Mouse (Mus musculus) limb, embryonic 12.5 days (tissue): ENCODE data around the gene Plch1. TPM values are rescaled to one million over a fixed set of nuclear protein-coding genes. Genes with fewer than 3 reads are reported as not detected.

Source experiments
- ATAC-seq: fragments of 200-750 bp; cut with Nextera tagmentation; 2 replicates; pipeline ENCODE4 v1.8.0; 2017; ENCODE audit warnings: low read depth, moderate TSS enrichment; ENCODE audit not compliant: insufficient number of reproducible peaks, insufficient read depth, low FRiP score, low TSS enrichment
- H3K27ac ChIP-seq: fragments of 300-500 bp; sonication (generic); 2 replicates; pipeline ENCODE4 v1.5.1; 2016; ENCODE audit warnings: mild to moderate bottlenecking, moderate library complexity
- H3K27me3 ChIP-seq: fragments of 300-500 bp; sonication (generic); 2 replicates; pipeline ENCODE4 v1.6.1; 2016; ENCODE audit warnings: mild to moderate bottlenecking, moderate library complexity
- H3K36me3 ChIP-seq: fragments of 300-500 bp; sonication (generic); 2 replicates; pipeline ENCODE4 v1.6.1; 2016; ENCODE audit warnings: mild to moderate bottlenecking, moderate library complexity
- H3K4me1 ChIP-seq: fragments of 300-500 bp; sonication (generic); replicated peaks from 2 replicates; pipeline ENCODE4 v1.6.1; 2016
- H3K4me2 ChIP-seq: fragments of 300-500 bp; sonication (generic); 2 replicates; pipeline ENCODE4 v1.6.1; 2016; ENCODE audit warnings: mild to moderate bottlenecking, moderate library complexity
- H3K4me3 ChIP-seq: fragments of 300-500 bp; sonication (generic); replicated peaks from 2 replicates; pipeline ENCODE4 v1.5.1; 2016; ENCODE audit warnings: mild to moderate bottlenecking
- H3K9ac ChIP-seq: fragments of 300-500 bp; sonication (generic); replicated peaks from 2 replicates; pipeline ENCODE4 v1.6.1; 2016; ENCODE audit warnings: mild to moderate bottlenecking, moderate library complexity
- H3K9me3 ChIP-seq: fragments of 300-500 bp; sonication (generic); 2 replicates; pipeline ENCODE4 v1.6.1; 2016; ENCODE audit warnings: mild to moderate bottlenecking, moderate library complexity
- WGBS: fragments of 180-500 bp; shearing (Covaris S2); methylation state at CpG from one replicate; pipeline ENCODE4 v1.1.7; 2016; 5-methylcytosine and 5-hydroxymethylcytosine counted together
- polyA plus RNA-seq: library from polyadenylated mRNA; unstranded; fragments of >200 nt; fragmentation: Nextera tagmentation; extraction: Ambion mirVana; gene quantifications from 2 replicates; pipeline ENCODE4 v1.2.1, GENCODE M21; 2016

Plch1 gene
- 1.5 and 2.0 TPM in 2 replicates for polyA plus RNA-seq

- peaks cover 6% of the 10 kb centered on the region for H3K4me1 ChIP-seq
- no peaks in the 10 kb centered on the region for H3K9me3 ChIP-seq
- H3K27ac ChIP-seq, result no peak within 1 kb of the TSS
- H3K27me3 ChIP-seq, result peaks cover 16% of the 10 kb centered on the region
- H3K4me3 ChIP-seq, result peak within 1 kb of the TSS; percentile 60
- under 1% methylated on average over 12 of the region's 12 CpGs for WGBS
- peak within 1 kb of the TSS; percentile 100 for H3K4me2 ChIP-seq
- no peaks in the 10 kb centered on the region for H3K36me3 ChIP-seq
- ATAC-seq, result peak; percentile 60
- peak within 1 kb of the TSS; percentile 53 for H3K9ac ChIP-seq
Observed at GRCm38 (mm10) chr3:63899309-63899695, at the start of gene Plch1. Gene Plch1, minus strand, starts transcription at chr3:63899472.

- H3K36me3 ChIP-seq, result peaks cover 18% of the 10 kb centered on the region
- H3K4me2 ChIP-seq, result no peak overlapping the region
- no peaks in the 10 kb centered on the region for H3K4me1 ChIP-seq
- no peak overlapping the region for H3K4me3 ChIP-seq
- H3K27me3 ChIP-seq, result no peaks in the 10 kb centered on the region
- H3K9me3 ChIP-seq, result no peaks in the 10 kb centered on the region
- no peak overlapping the region for H3K9ac ChIP-seq
- no peak overlapping the region for H3K27ac ChIP-seq
- WGBS, result 86% methylated on average over 2 of the region's 2 CpGs
- no peak for ATAC-seq
Observed at GRCm38 (mm10) chr3:63941204-63941850, 42.1 kb upstream of the Plch1 start.

DNA sequence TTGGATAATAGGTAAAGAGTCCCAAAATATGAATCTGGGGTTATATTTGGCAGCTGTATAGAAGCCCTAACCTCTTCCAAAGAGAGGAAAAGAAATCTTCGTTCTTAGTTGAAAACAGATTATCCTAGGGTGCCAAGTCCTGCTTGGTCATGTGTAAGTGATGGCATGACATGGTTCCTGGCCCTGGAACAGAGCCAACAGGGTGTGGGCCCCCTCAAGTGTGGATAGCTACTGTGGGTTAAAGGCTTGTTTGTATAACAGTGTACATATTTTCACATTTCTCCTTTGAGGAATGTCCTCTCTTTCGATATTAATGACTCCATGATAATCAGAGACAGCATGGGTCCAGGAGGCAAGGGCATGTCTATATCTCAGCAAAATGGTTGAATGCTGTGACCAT, 39.7 kb upstream of the Plch1 start:
- no peaks in the 10 kb centered on the region for H3K27me3 ChIP-seq
- 90% methylated on average over 2 of the region's 2 CpGs for WGBS
- no peak overlapping the region for H3K4me3 ChIP-seq
- no peak for ATAC-seq
- H3K9me3 ChIP-seq, result no peaks in the 10 kb centered on the region
- no peak overlapping the region for H3K4me2 ChIP-seq
- no peak overlapping the region for H3K27ac ChIP-seq
- peaks cover 13% of the 10 kb centered on the region for H3K36me3 ChIP-seq
- no peak overlapping the region for H3K9ac ChIP-seq
- H3K4me1 ChIP-seq, result no peaks in the 10 kb centered on the region

GRCm38 (mm10) chr3:63928878-63929859, 29.9 kb upstream of the Plch1 start, which contains the start of gene E130311K13Rik:
Gene E130311K13Rik, minus strand, starts transcription at chr3:63929472.
- H3K4me1 ChIP-seq, result 0 out of 2 replicates have a peak, but pooled peaks cover 3% of the 10 kb centered on the region
- H3K4me2 ChIP-seq, result peak within 1 kb of the TSS; percentile 70
- H3K9me3 ChIP-seq, result no peaks in the 10 kb centered on the region
- WGBS, result 6% methylated on average over 48 of the region's 48 CpGs
- ATAC-seq, result peak; percentile 89
- no peaks in the 10 kb centered on the region for H3K36me3 ChIP-seq
- peak within 1 kb of the TSS; percentile 69 for H3K4me3 ChIP-seq
- peak within 1 kb of the TSS; percentile 86 for H3K9ac ChIP-seq
- H3K27me3 ChIP-seq, result no peaks in the 10 kb centered on the region
- H3K27ac ChIP-seq, result peak within 1 kb of the TSS; percentile 71; the same call in 1 of the 2 replicates

DNA sequence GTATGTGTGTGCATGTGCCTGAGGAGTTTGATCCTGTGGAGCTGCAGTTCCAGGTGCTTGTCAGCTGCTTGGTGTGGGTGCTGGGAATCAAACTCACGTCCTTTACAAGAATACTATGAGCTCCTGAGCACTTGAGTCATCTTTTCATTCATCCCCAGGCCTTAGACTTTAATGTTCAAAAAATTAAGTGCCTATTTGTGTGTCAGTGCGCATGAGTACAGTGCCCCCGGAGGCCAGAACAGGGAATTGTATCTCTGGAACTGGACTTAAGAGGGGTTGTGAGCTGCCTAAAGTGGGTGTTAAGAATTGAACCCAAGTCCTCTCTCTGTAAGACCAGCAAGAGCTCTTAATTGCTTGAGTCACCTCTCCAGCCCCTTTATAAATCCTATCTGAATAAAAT, 20.4 kb upstream of the Plch1 start:
- WGBS, result 67% methylated on average over 3 of the region's 3 CpGs
- H3K4me3 ChIP-seq, result no peak overlapping the region

GRCm38 (mm10) chr3:63910301-63910700, 11.0 kb upstream of the Plch1 start:
- H3K4me3 ChIP-seq, result no peak overlapping the region
- H3K4me2 ChIP-seq, result no peak overlapping the region
- 74% methylated on average over 4 of the region's 4 CpGs for WGBS
- H3K27ac ChIP-seq, result no peak overlapping the region
- H3K36me3 ChIP-seq, result no peaks in the 10 kb centered on the region; the same call in 1 of the 2 replicates
- peaks cover 2% of the 10 kb centered on the region; the same call in 1 of the 2 replicates for H3K4me1 ChIP-seq
- no peaks in the 10 kb centered on the region for H3K9me3 ChIP-seq
- H3K27me3 ChIP-seq, result peaks cover 7% of the 10 kb centered on the region
- no peak overlapping the region for H3K9ac ChIP-seq
- no peak for ATAC-seq

More for the DNA sequence above, 20.4 kb upstream of the Plch1 start:
- Histone ChIP-seq H3K27me3 (no peaks in the 10 kb centered on the region), H3K9ac (no peak overlapping the region), H3K36me3 (peaks cover 7% of the 10 kb centered on the region; the same call in 1 of the 2 replicates), H3K4me1 (no peaks in the 10 kb centered on the region), H3K9me3 (no peaks in the 10 kb centered on the region), H3K4me2 (no peak overlapping the region), H3K27ac (no peak overlapping the region)
- no peak for ATAC-seq

DNA sequence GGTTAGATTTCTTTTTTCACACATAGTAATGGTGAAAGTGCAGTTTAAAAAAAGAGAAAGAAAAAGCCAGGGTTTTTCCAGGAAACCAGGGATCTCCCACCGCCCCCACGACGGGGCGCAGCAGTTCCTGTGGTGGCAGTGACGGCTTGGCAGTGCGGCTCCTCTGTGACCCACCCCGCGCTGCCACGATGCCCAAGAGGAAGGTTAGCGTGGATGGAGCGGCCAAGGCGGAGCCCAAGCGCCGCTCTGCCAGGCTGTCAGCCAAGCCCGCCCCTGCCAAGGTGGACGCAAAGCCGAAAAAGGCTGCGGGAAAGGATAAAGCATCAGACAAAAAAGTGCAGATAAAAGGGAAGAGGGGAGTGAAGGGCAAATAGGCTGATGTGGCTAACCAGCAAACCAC, 6.0 kb upstream of the Plch1 start:
- Histone ChIP-seq H3K27me3 (peaks cover 14% of the 10 kb centered on the region), H3K9me3 (no peaks in the 10 kb centered on the region), H3K27ac (no peak overlapping the region), H3K9ac (peak overlapping the region; percentile 52), H3K4me3 (peak overlapping the region; percentile 36), H3K36me3 (no peaks in the 10 kb centered on the region), H3K4me1 (peaks cover 4% of the 10 kb centered on the region; the same call in 1 of the 2 replicates), H3K4me2 (peak overlapping the region; percentile 69)
- 4% methylated on average over 18 of the region's 18 CpGs for WGBS
- no peak for ATAC-seq

DNA sequence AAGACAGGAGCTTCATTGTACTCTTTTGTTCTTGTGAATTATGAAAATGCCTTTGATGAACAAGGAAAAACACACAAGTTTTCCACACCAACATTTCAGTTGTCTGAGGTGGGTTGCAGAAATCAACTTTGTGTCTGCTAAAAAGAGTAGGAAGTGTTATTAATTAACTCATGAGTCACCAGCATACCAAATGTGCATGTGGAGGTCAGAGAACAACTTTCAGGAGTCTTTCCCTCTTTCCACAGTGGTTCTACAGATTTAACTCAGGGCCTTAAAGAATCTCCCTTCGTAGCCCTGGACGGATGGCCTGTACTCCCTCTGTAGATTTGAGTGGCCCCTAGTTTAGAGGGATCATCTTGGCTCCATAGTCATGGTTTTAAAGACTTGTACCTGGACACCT, 4.9 kb upstream of the Plch1 start:
- no peak for ATAC-seq
- Histone ChIP-seq H3K27ac (no peak overlapping the region), H3K9ac (no peak overlapping the region), H3K36me3 (no peaks in the 10 kb centered on the region), H3K4me3 (no peak overlapping the region), H3K4me1 (peaks cover 10% of the 10 kb centered on the region), H3K27me3 (peaks cover 23% of the 10 kb centered on the region), H3K9me3 (no peaks in the 10 kb centered on the region), H3K4me2 (no peak overlapping the region)
- WGBS, result 76% methylated on average over 2 of the region's 2 CpGs

DNA sequence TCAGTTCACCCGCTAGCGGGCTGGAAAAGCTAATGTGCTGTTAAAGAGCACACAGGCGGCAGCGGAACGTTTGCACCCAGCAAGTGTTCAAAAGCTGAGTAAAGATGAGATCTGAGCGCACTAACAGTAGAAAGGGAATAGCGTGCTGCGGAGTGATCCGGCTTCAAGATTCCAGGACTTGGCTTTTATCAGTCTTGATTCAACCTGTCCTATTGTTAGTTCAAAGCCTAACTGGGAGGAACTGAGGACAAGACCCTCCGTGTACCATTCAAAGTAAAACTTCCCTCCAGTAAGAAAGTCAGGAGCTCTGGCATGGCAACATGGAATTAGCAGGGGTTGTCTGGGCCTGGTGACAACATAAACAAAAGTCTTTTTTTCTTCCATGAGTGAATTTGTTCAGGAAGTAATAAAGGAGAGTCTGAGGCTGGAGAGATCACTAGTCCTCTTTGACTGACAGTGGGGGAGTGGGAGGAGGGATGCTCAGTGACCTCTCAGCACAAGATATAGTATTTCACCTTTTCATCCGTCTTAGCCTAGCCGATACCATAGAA, 824 bp upstream of the Plch1 start:
- Histone ChIP-seq H3K4me1 (peaks cover 6% of the 10 kb centered on the region), H3K27ac (no peak overlapping the region), H3K4me3 (peak overlapping the region; percentile 60), H3K9me3 (no peaks in the 10 kb centered on the region), H3K36me3 (no peaks in the 10 kb centered on the region), H3K9ac (no peak overlapping the region), H3K27me3 (peaks cover 16% of the 10 kb centered on the region), H3K4me2 (peak overlapping the region; percentile 100)
- 2% methylated on average over 12 of the region's 12 CpGs for WGBS
- no peak for ATAC-seq

- Histone ChIP-seq H3K4me2 (peak overlapping the region; percentile 100), H3K4me3 (peak overlapping the region; percentile 60), H3K27ac (no peak overlapping the region), H3K27me3 (peaks cover 16% of the 10 kb centered on the region), H3K9ac (peak overlapping the region; percentile 53), H3K9me3 (no peaks in the 10 kb centered on the region), H3K4me1 (peaks cover 7% of the 10 kb centered on the region), H3K36me3 (no peaks in the 10 kb centered on the region)
- peak; percentile 82 for ATAC-seq
- WGBS, result under 1% methylated on average over 41 of the region's 41 CpGs
Observed at GRCm38 (mm10) chr3:63898581-63899308, 527 bp downstream of the Plch1 start.
